Mouse (Mus musculus) cortical plate, adult 2 months (tissue): ENCODE results near the gene Lce1c.

ENCODE experiments used
- CTCF ChIP-seq: fragments of 200-500 bp; IDR thresholded peaks from 2 replicates; pipeline ENCODE4 v1.5.1; 2011; ENCODE audit warnings: mild to moderate bottlenecking, control low read depth, low read length; ENCODE audit not compliant: insufficient read depth; ENCODE audit errors: extremely low read depth
- POLR2A ChIP-seq: fragments of 200-500 bp; IDR thresholded peaks from 2 replicates; pipeline ENCODE4 v1.6.1; 2011; ENCODE audit warnings: mild to moderate bottlenecking, low read length, control low read depth; ENCODE audit not compliant: insufficient read depth; ENCODE audit errors: extremely low read depth

GRCm38 (mm10) chr3:92694613-92695012 lies 15.6 kb downstream of the Lce1c start:
- no peak for TF ChIP-seq CTCF
- TF ChIP-seq POLR2A, result no peak
